Mouse (Mus musculus) forelimb bud, embryonic 11.5 days (tissue): ENCODE measurements at regions not wholly inside any gene's neighbourhood (a gene's known extent, or its start where the extent isn't known, plus 50 kb on each side); places are given as distances from the start of the nearest gene placed in this dataset.
A peak's percentile ranks its signal among the peaks of the same experiment; 100 is the strongest.

Experiments
- DNase-seq: peaks from one replicate; pipeline ENCODE4 v3.0.0-alpha.2; 2012; ENCODE audit warnings: low read depth, low spot score

DNA sequence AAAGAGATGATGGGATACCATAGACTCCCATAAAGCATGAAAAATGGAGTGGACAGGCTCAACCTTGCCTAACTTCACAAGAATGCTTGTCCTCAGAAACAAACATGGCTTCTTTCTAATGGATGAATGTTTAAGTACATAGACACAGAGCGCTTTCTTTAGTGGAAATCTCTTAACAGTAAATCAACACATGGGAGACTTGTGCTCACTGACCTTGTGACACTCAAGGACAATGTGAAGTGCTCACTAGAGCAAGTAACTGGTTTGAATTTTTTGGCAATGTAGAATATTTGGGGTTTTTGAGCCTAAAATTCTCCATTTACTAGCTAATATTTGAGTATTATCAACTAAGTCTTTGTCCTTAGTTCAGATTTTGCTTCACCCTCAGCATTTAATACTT lies 88.0 kb downstream of the Tent5c start:
- no peak for DNase-seq

DNA sequence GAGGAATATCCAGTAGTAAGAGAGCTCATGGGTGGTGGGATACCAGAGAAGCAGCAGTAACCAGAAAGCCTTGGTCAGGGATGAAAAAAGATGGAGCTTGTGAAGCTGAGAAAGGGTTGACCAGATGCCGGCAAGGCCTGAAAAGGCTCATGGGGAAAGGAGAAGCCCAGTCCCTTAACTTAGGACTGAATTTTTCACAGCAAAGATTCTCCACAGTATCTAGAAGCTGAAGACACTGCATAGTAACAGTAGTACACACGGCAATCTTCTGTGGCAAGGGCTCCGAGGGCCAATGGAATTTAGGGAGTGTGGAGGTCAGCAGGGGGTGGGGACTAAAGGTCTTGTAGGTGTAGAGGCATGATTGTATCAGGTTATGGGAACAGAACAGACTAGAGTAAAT lies 91.6 kb downstream of the Tent5c start:
- DNase-seq = no peak

DNA sequence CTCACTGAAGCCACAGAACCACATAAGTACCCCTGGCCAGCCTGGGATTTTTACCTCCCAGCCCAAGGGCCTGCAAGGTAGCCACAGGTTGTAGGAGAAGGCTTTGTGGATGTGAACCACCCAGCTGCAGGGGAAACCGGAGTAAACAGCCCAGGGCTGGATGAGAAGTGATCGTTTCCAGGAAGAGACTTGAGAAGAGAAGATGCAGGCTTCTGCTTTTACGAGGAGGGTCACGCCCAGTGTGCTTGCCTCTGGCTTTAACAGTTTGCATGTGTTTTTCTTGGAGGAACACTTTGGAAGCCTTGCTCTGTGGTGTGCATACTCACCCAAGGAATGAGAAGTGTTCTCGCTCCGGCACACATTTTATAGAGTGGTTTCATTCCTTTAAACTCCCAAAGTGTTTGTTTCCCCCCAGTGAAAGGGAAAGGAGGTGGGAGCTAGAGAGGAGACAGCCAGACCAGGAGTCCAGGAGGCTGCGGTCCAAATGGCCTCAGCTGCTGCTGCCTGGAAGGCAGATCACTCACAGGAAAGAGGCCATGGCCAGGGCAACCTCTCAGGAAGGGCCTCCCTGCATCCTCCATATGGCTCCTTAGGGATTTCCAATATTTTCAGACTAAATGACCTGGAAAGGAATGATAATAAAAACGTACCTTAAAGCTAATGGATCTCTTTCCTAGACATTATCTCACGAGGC lies 94.1 kb downstream of the Tent5c start:
- DNase-seq = peak; percentile 32

DNA sequence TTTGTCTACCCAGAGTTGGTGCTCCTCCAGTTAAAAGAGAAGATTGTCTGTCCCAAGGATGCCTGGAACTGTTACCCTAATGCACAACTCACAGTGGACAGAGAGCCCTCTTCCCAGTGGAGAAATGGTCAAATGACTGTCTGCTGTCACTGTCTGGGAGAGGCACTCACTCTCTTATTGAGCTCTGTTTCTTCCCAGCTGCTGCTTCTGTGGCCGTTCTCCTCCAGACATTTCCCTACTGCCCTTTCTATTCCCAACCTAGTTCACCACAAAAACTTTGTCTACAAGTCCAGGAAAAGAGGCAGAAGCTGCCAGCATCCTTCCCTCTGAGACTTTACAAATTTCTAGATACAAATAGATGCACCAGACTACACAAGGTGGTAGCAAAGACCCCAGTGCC lies 95.2 kb downstream of the Tent5c start:
- DNase-seq = no peak

DNA sequence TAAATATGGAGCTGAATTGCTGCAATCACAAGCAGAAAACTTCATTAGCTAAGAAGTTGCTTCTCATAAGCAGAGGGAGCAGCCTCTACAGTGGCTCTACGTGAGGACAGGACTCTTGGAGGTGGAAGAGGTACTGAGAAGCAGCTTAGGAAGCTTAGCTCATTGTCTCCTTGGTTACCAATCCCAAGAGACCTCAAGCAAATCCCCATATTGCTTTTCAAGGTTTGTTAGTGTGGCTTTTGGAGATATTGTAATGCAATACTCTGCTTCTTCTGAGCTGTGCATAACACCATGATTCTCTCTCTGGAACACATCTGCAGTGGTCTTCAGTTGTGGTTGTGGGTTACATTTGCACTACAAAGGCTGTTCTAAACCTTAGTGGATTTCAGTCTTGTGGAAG lies 106.9 kb downstream of the Tent5c start:
- DNase-seq = no peak

DNA sequence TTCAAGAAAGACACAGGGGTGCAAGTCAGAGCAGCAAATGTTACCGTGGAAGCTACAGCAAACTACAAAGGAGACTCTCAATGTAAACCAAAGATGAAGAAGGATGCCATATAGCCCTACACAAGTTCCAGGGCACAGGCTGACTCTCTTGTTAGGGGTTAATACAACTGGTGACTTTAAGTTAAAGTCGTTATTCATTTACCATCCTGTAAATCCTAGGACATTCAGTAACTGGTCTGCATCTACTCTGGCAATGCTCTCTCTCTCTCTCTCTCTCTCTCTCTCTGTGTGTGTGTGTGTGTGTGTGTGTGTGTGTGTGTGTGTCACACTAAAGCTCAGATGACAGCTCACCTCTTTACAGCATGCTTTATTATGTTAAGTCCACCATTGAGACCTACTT lies 107.8 kb downstream of the Tent5c start:
- DNase-seq = no peak

DNA sequence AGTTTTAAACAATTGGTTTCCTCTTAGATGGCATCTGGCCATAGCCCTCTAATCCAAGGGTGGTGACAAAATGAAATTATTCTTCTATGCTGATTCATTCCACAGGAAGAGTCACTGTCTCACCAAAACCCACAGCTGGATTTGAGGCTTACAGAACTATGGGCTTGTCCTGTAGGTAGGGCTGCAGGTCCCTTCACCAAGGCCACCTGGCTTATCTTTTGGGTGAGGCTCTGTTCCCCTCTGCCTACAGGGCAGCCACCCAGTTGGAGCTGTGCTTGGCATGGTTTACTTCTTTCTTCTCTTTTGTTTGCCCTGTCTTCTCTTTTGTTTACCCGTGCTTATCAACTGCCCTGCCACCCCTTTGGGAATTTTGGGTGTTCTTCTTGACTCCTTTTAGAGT lies 113.0 kb downstream of the Tent5c start:
- DNase-seq = no peak

DNA sequence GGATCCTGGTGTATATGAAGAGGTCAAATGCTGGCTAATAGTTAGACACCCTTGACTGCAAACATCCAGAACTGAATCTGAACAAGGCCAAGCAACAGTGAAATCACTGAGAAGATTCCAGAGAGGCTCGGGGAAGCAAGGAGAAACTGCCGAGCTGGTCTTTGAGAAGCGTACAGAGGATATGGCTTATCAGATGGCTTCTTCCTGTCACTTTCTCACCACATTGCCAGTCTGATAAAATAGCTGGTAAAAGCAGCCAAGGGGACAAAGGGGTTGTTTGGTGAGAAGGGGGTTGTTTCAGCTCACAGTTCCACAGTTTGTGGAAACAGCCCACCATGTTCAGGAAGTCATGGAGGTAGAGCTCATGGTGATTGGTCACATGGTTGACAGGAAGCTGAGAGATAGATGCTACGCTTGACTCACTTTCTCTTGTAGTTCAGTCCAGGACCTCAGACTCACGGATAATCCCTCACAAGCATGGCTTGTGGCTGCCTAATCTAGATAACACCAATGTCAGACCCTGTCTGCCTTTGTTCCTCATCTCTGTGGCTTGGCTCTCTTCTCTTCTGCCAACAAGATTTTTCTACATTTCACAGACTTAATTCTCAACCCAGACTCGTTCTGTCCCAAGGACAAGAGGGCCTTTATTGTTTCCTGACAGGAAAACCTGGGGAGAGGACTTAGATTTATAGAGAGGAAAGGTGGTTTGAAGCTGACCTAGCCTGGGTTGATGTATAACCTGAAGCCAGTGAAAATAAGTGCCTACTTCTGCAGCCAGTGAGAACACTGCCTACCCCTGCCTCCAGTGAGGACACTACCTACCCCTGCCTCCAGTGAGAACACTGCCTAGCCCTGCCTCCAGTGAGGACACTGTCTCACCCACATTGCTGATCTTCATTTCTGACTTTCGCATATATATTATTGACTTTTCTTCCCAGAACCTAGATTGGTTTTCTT lies 122.0 kb downstream of the Tent5c start:
- no peak for DNase-seq

DNA sequence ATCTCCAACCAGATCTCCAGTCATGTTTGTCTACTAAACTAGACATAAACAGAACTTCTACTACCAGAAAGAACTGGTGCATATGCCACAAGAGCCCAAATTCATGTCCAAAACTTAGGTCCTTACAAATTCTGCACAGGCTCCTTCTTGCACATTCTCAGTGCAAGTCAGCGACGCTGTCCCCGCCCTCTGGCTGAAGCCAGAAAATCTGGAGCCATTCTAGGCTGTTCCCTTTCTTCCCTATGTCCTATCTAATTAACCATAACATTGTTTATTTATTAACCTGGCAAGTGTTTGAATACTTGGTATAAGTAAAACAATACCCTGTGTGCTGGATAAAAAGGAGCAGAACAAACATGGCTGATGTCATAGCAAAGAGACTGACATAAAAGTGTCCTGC lies 122.7 kb downstream of the Tent5c start:
- DNase-seq = no peak

DNA sequence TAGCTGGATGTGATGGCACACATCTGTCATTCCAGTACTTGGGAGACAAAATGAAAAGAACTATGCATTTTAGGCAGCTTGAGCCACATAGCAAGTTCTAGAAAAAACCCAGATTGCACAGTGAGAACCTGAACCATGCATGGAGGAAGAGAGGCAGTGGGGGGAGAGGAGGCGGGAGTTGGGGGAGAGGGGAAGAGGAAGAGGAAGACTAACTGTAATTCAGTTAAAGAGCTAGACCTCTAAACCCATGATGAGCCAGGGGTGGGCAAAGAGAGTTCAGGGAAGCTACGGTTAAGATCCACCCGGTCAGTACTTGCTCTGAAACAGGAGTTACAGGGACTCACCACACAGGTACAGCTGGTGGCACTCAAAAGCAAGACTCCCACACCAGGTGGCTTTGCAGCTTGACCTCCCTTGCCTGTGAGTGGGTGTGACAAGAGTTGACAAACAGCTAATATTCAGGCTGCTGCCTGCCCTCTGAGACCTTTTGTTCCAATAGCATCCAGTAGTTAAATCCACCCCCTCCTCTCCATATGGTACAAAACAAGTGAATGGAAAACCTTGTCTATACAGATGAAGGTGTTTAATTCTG lies 123.7 kb downstream of the Tent5c start:
- peak; percentile 16 for DNase-seq

DNA sequence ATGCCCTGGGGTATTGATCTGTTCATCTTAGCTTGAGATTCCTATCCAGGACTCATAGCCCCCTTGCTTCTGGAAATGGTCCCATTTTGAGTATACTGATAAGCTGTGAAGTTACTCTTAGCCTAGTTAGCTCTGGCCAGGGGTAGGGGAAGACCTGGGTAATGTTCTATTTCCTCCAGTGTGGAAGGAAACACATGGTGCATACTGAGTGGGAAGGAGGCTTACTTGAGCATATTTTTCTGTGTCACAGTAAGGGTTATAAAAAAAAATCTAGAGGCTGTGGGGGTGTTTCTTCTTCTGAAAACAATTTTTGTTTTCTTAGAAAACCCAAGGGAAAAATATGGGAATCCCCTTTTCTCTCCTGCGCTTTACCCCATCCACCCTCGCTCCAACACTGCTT lies 124.4 kb downstream of the Tent5c start:
- DNase-seq = no peak

DNA sequence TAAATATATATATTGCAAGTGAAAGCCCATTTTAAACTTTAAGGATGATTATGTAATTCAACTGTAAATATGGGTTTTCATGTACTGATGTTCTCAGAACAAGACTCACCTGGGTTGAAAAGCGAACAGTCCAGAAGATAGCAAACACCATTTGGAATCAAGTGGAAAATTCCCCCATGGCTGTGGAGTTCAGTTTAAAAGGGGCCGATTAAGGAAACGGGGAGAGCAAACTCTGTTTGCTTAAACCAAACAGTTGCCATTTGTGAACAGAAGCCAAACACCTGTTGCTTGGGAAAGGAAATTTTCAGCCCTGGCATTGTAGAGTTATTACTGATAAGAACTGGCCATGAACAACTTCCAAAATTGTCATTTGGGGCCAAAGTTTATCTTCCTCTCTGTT lies 126.1 kb downstream of the Tent5c start:
- no peak for DNase-seq

DNA sequence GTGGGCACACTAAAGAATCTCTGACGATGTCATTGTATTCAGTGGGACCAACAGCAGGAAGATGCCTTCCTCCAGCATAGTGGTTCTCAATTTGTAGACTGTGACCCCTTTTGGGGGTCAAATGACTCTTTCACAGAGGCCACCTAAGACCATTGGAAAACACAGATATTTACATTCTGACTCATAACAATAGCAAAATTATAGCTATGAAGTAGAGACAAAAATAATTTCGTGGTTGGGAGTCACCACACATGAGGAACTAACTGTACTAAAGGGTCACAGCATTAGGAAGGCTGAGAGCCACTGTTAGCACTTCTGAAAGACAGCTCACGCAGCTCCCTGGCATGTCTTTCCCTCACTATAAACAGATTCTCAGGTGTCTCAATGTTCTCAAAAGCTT lies 129.1 kb downstream of the Tent5c start:
- no peak for DNase-seq

DNA sequence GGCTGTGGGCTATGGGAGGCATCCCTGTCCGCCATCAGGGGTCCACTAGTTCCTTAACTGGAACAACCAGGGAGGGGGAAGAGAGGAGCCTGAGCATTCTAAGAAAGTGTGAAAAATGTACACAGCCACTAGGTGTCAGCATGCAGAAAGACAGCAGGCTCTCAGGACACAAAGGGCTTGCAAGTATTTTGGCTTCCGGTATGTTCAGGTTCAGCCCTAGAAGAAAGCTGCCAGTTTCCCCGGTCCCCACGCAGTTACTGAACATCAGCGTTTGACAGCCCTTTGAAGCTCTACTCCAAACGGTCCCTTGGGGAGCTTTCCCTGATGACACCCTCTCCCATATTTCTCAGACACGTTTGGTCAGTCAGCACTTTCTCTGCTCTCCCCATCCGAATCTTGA lies 130.1 kb downstream of the Tent5c start:
- peak; percentile 67 for DNase-seq

DNA sequence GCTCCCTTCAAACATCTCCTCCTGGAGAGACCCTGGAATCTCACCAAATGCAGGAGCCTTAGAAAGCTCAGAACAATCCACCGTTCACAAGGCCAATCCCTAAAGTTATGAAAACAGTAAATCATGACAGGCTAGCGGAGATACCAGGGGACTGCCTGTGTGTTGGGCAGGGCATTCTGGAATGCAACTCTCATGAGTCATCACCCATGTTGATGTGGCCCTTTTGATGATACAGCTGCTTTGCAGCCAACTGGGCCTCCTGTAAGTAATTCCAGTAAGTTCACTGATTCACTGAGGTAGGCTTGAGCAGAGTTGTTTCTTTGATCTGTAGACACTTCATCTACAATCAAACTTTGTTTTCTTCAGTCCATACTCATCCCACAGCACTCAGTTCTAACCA lies 155.6 kb downstream of the Tent5c start:
- no peak for DNase-seq

DNA sequence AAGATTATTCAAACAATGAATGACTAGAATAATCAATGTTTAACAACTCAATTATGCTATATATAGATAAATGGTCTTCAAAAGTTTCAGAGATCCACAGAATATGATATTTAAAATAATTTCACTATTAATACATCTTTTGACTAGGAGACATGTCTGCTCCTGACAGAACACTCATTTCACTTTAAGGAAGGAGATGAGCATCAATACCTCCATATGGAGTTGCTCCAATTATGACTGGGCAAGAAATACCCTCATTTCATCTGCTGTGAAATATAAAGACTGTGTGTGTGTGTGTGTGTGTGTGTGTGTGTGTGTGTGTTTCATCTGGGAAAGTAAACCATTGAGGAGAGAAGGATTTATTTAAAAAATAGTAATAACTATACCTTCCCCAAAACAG lies 156.2 kb upstream of the Wdr3 start:
- DNase-seq = no peak

DNA sequence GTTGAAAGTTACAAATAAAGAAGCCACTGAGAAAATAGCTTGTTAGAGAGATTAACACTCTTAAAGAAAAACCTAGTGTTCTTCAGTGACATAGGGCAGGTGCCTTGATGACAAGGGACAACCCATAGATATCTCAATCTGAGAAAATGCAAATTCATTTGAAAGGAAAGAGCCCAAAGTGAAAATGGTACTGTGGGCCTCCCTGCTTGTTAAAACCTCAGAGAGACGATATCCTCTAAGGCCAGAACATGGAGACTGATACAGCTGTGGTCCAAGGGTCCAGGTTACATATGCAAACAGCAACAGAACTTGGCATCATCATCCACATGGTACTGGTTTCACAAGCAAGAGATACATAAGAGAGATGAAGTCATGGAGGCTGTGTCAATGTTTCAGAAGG lies 125.6 kb upstream of the Wdr3 start:
- no peak for DNase-seq

DNA sequence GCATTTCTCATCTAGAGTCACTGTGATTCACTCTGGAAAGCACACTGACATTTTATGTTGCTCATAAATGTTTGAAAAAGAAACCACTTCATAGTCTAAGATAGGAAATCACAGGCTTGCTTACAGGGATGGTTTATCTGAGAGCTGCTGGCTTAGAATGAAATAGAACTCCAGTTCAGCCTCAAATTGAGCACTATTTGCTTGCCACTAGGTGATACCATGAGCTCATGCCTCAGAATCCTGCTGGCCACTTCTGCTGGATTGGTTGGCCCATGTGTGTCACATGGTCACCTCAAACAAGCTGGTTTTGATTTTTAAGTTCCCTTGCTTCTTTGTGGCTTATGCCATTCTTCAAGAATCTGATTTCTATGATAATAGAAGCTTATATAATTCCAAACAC lies 104.8 kb upstream of the Wdr3 start:
- no peak for DNase-seq

DNA sequence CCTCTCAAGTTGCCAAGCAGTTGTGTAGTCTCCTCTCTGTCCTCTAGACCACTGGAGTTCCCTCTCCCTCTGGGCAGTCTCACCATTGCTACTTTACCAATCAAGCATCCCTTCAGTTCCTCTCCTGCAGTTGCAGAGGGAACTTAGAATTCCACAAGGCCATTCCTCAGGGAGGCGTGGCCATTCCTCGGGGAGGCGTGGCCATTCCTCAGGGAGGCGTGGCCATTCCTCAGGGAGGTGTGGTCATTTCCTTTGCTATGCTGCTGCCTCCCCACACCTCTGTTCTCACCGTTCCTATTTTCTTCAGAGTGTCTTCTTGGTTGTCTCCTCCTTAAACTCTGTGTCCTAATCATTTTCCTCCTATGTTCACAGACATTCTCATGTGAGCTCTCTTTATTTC lies 102.8 kb upstream of the Wdr3 start:
- DNase-seq = no peak
